Mouse (Mus musculus): Measurements from ENCODE around the gene Kcnmb4. TPM values are rescaled to one million over a fixed set of nuclear protein-coding genes. Genes with fewer than 3 reads are reported as not detected.

Kcnmb4 gene
- total and polyA plus RNA-seq, 3 experiments, result 0.80 to 1.1 (median 1.0) TPM

DNA sequence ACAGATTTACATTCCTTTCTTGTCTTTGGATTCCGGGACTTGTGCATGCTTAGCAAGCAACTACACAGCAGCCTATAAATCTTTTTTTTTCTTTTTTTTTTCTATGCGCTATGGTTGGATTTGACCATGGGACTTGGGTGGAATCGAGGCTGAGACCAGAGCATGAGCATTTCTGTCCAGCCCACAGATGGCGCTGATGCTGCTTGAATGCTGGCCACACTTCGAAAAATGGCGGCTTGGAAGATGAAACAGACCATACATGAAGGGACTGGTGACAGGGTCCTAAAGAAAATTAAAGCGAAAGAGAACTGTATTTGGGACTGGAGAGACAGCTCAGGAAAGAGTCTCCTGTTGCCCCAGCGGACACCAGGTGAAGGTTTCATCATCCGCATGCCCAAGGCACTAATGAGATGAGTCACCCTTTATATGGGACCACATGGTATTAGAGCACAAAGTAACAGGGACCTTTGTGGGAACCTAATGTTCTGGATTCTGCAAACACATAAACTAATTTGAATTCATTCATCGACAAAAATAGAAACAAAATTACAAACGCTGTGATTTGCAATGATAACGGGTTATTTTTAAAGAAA, 9.8 kb downstream of the Kcnmb4 start (continued):
- peak; percentile 44 to 93 for TF ChIP-seq CTCF (conservative IDR thresholded peaks at IDR 0.05 in 1 of 2, IDR thresholded peaks at IDR 0.05 in 1 of 2; ENCODE audit: low read depth in 2 of 2, low read length in 2 of 2)
- no peak for TF ChIP-seq USF1 (IDR thresholded peaks at IDR 0.05; ENCODE audit: low read depth, low read length)
- TF ChIP-seq CHD2 (IDR thresholded peaks at IDR 0.05; ENCODE audit: low read length), result no peak
- no peak for TF ChIP-seq PAX5 (IDR thresholded peaks at IDR 0.05; ENCODE audit: low read length)
- TF ChIP-seq ZC3H11A (IDR thresholded peaks at IDR 0.05; ENCODE audit: low read depth, low read length), result 0 out of 2 replicates have a peak, but pooled peaks have one; percentile 40
- TF ChIP-seq CHD1 (IDR thresholded peaks at IDR 0.05; ENCODE audit: low read depth, low read length), result no peak
- TF ChIP-seq ZMIZ1 (IDR thresholded peaks at IDR 0.05; ENCODE audit: low read depth, low read length), result no peak
- no peak for TF ChIP-seq MEF2A (IDR thresholded peaks at IDR 0.05; ENCODE audit: borderline replicate concordance, low read depth, low read length)
- 0 out of 2 replicates have a peak, but pooled peaks have one; percentile 20 for TF ChIP-seq POLR2A (IDR thresholded peaks at IDR 0.05; ENCODE audit: low read depth, low read length)
- peak; percentile 56; the same call in 1 of the 2 replicates for TF ChIP-seq JUN (IDR thresholded peaks at IDR 0.05; ENCODE audit: insufficient read depth, low read depth, low read length)
- 0 out of 2 replicates have a peak, but pooled peaks have one; percentile 39 for TF ChIP-seq TBP (conservative IDR thresholded peaks at IDR 0.05; ENCODE audit: low read depth, low read length)
- TF ChIP-seq SIN3A (IDR thresholded peaks at IDR 0.05; ENCODE audit: low read length), result peak; percentile 80
- TF ChIP-seq ZNF384 (IDR thresholded peaks at IDR 0.05; ENCODE audit: low read depth, low read length), result peak; percentile 74
- TF ChIP-seq E2F4 (IDR thresholded peaks at IDR 0.05; ENCODE audit: insufficient replicate concordance, low read depth, low read length), result no peak
- no peak; the same call in 1 of the 2 replicates for TF ChIP-seq ETS1 (conservative IDR thresholded peaks at IDR 0.05; ENCODE audit: low read depth, low read length)
- TF ChIP-seq UBTF (IDR thresholded peaks at IDR 0.05; ENCODE audit: low read depth, low read length), result no peak
- no peak for TF ChIP-seq EP300 (IDR thresholded peaks at IDR 0.05; ENCODE audit: low read length)
- no peak for TF ChIP-seq RCOR1 (conservative IDR thresholded peaks at IDR 0.05; ENCODE audit: low read depth, low read length)
- no peak for TF ChIP-seq ZKSCAN1 (IDR thresholded peaks at IDR 0.05; ENCODE audit: borderline replicate concordance, low read depth, low read length)
- peak; percentile 41; the same call in 1 of the 2 replicates for TF ChIP-seq TCF12 (IDR thresholded peaks at IDR 0.05; ENCODE audit: low read depth, low read length)
- peak; percentile 93 for TF ChIP-seq MYC (IDR thresholded peaks at IDR 0.05; ENCODE audit: low read depth, low read length)
- peak; percentile 38 for TF ChIP-seq HCFC1 (IDR thresholded peaks at IDR 0.05; ENCODE audit: low read depth, low read length)

DNA sequence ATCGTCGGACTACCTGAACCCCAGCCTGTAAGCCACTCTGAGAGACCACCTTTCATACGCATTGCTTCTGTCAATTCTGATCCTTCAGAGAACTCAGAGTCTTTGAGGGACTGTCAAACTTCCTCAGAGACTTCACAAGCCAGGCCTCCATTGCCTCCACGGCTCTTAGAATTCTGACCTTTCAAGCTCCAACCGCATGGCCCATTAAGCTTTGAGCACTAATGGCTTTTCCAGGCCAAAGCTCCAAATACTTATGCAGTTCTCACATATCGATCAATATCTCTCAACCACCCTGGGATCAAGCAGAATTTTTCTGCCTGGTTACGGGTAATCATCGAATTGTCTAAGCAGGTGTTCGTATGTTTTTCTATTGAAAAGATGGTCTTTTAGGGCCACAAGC, 12.2 kb downstream of the Kcnmb4 start:
- Histone ChIP-seq H3K4me1 (ENCODE audit: control insufficient read depth in 1 of 2, insufficient read depth in 2 of 2) (peaks cover under 1 to 2% of the 10 kb centered on the region in 2 experiments; a peak in 1 of 4 replicates), H3K4me3 (replicated peaks in 1 of 3; ENCODE audit: low read depth in 2 of 3, low read length in 2 of 3, poor library complexity in 1 of 3) (no peak overlapping the region), H3K36me3 (replicated peaks in 1 of 2; ENCODE audit: control insufficient read depth in 1 of 2, insufficient read depth in 1 of 2, low read length in 1 of 2) (no peaks in the 10 kb centered on the region), H3K4me2 (ENCODE audit: insufficient read depth, low read depth, poor library complexity, severe bottlenecking) (no peak overlapping the region), H3K9me3 (replicated peaks; ENCODE audit: low read length) (no peaks in the 10 kb centered on the region), H3K27me3 (replicated peaks) (no peaks in the 10 kb centered on the region), H3K79me2 (replicated peaks; ENCODE audit: control insufficient read depth, extremely low read depth, insufficient read depth, poor library complexity, severe bottlenecking) (no peaks in the 10 kb centered on the region), H3K9ac (ENCODE audit: insufficient read depth, low read depth) (no peak overlapping the region), H3K27ac (ENCODE audit: insufficient read depth, low read depth) (no peak overlapping the region)
- TF ChIP-seq POLR2AphosphoS2 (IDR thresholded peaks at IDR 0.05; ENCODE audit: low read depth, low read length), result no peak
- in situ Hi-C loops (cut with MboI; ENCODE audit: low pct_ligation_motif_present, low pct_unique_long_range_greater_than_20kb, low sequenced_read_pairs) (loop anchor here (25.0 kb wide), 2 partner anchors 124 to 376 kb away; no protein-coding TSS in a partner anchor), dilution Hi-C loops (cut with MboI; ENCODE audit: extremely low pct_ligation_motif_present, extremely low pct_unique_long_range_greater_than_20kb, low sequenced_read_pairs) (no loop called here)
- no peak for DNase-seq (ENCODE audit: extremely low read depth)

Measured in CH12.LX (cell line).